Mouse (Mus musculus) cerebellum, postnatal 4 days (tissue): ENCODE measurements at regions not wholly inside any gene's neighbourhood (a gene's known extent, or its start where the extent isn't known, plus 50 kb on each side); places are given as distances from the start of the nearest gene placed in this dataset.

Experiments used
- DNase-seq, 2 experiments: peaks; one replicate each; pipeline ENCODE4 v3.0.0; 2022; ENCODE audit warnings: low spot score in 2 of 2, mixed read lengths in 1 of 2

- no peak for DNase-seq
Measured at GRCm38 (mm10) chr7:39866674-39867428, 349.3 kb downstream of the Zfp619 start.

- DNase-seq, result no peak
Measured at GRCm38 (mm10) chr7:39867451-39867850, 349.9 kb downstream of the Zfp619 start.

GRCm38 (mm10) chr7:39882113-39882512 is 364.5 kb downstream of the Zfp619 start:
- DNase-seq, result no peak

- peak in 1 of 2 experiments; percentile 1 for DNase-seq
Measured at GRCm38 (mm10) chr7:39894208-39894896, 376.8 kb downstream of the Zfp619 start.

GRCm38 (mm10) chr7:39896918-39897317 is 379.4 kb downstream of the Zfp619 start:
- no peak for DNase-seq

- DNase-seq, result no peak
Measured at GRCm38 (mm10) chr7:39898268-39898667, 380.7 kb downstream of the Zfp619 start.

DNA sequence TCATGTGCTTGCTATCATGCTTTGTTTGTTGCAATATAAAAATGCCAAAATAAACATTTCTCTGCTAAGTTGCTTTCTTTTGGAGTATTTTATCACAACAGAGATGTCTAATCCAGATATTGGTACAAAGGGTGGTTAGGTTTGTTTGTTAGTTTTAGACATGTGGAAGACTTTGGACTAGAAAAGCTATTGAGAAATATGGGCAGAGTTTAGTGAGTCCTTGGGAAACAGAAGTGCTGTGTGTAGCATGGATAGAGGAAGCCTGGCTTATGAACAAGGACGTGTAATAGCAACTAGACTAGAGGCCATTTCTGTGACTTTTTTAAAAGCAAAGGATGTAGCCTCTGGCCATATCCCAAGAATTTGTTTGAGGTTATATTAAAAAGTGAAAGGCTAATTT is 416.4 kb downstream of the Zfp619 start:
- DNase-seq, result no peak

DNA sequence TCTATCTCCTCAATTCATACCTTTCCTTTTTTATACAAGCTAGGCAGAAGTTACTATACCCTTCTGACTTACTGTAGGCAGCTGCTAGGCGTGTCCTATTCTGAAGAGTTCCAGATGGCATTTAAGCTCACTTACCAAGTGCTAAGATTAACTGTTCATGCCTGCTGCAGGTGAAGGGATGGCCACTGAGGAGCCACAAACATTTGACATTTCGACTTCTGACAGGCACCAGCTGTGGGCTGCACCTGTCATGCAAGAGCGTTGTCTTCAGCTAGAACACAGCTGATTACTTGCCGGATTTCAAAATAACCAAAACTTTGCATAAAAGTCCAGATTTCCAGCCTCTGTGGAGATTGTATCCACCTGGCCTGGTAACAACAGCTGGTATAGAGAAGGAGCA is 419.7 kb downstream of the Zfp619 start:
- no peak for DNase-seq

DNA sequence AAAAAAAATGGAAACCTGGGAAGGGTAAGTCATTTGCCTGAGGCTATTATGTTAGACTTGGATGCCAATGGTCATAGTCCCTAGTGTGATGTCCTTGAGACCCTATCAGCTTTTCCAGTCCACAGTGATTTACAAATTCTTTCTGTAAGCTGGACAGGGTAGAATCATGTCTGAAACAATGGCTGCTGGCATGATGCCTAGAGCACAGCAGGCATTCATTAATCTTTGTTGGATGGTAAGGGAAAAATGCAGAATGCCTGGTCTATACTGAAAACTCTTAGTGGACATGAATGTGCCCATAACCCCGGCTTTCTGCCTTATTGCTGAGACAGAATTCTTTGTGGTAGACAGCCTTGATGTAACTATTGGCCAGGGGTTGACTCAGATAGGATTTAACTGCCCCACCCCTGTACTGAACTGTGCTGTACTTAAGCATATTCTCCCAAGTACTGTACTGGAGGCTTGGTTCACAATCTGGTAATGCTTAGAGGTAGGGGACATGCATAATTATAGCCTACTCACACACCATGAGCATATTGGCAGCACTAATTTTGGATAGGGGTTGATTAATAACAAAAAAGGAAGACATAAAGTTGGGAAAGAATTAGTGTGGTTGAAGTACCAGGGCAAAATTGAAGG is 424.8 kb downstream of the Zfp619 start:
- peak in 1 of 2 experiments; percentile 43 for DNase-seq

DNA sequence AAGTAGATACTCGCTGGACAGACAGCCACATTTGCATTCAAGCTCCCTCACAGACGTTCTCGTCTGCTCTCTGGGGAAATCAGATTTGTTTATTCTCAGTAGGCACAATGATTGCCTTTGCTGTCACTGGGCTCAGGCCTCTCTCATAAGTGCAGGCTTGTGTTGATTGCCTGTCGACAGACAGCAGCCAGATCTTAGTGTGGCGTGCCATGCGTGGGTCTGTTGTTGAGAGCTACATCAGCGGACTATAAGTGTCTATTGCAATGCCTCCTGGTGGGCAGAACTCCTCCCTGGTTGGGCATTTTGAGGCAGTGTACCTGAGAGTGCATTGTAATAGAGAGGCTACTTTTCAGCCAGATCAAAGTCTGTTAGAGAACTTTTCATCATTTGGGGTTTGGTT is 436.5 kb downstream of the Zfp619 start:
- no peak for DNase-seq

DNA sequence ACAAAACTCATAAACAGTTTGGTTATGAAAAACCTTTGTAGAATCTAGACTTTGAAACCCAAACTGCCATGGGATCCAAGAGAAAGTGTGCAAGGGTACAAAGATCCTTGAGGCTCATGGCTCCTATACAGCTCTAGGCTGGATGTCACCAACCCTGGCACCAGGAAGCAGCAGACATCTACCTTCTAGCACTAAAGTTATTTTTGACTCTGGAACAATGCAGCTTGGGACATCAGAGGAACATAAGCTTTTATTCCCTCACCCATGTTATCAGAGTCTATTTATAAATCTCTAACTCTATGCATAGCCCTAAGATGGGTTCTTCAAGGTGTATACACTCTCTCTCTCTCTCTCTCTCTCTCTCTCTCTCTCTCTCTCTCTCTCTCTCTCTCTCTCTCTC is 437.4 kb downstream of the Zfp619 start:
- DNase-seq, result no peak

GRCm38 (mm10) chr7:39978121-39978520 is 460.6 kb downstream of the Zfp619 start:
- no peak for DNase-seq

DNA sequence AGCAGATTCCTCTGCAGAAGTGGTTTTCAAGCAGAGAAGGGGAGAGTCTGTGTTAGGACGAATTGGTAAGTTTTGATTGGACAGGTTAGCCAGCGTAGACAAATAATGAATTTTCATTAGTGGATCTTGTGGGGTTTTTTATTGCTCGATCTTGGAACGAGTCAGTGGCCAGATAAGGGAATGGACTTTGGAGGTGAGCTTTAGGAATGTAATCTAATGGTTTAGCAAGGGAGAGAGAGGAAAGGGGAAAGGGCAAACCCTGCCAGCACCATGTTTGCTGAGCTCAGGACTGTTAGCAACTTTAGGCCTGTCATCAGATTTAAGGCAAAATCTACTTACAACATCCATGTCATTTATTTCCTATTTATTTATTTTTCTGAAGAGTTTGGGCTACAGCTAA is 464.1 kb downstream of the Zfp619 start:
- no peak for DNase-seq
